Mouse (Mus musculus) liver, embryonic 15.5 days (tissue): ENCODE data around the gene Sh3pxd2b. TPM values are rescaled to one million over a fixed set of nuclear protein-coding genes. Genes with fewer than 3 reads are reported as not detected.

ENCODE experiments used
- ATAC-seq: fragments of 200-750 bp; cut with Nextera tagmentation; 2 replicates; pipeline ENCODE4 v1.8.0; 2017; ENCODE audit warnings: moderate number of reproducible peaks, mild to moderate bottlenecking, moderate library complexity; ENCODE audit not compliant: insufficient read depth
- H3K27ac ChIP-seq: fragments of 300-500 bp; sonication (generic); replicated peaks from 2 replicates; pipeline ENCODE4 v1.5.1; 2015; ENCODE audit warnings: mild to moderate bottlenecking, inconsistent platforms
- H3K27me3 ChIP-seq: fragments of 300-500 bp; sonication (generic); 2 replicates; pipeline ENCODE4 v1.6.1; 2015; ENCODE audit warnings: mild to moderate bottlenecking, inconsistent platforms
- H3K36me3 ChIP-seq: fragments of 300-500 bp; sonication (generic); replicated peaks from 2 replicates; pipeline ENCODE4 v1.6.1; 2015; ENCODE audit warnings: moderate library complexity, mild to moderate bottlenecking, inconsistent platforms
- H3K4me1 ChIP-seq: fragments of 300-500 bp; sonication (generic); replicated peaks from 2 replicates; pipeline ENCODE4 v1.6.1; 2015; ENCODE audit warnings: inconsistent platforms
- H3K4me2 ChIP-seq: fragments of 300-500 bp; sonication (generic); 2 replicates; pipeline ENCODE4 v1.6.1; 2015; ENCODE audit warnings: moderate library complexity, mild to moderate bottlenecking, inconsistent platforms
- H3K4me3 ChIP-seq: fragments of 300-500 bp; sonication (generic); replicated peaks from 2 replicates; pipeline ENCODE4 v1.5.1; 2015; ENCODE audit warnings: mild to moderate bottlenecking, inconsistent platforms
- H3K9ac ChIP-seq: fragments of 300-500 bp; sonication (generic); 2 replicates; pipeline ENCODE4 v1.6.1; 2015; ENCODE audit warnings: moderate library complexity, mild to moderate bottlenecking, inconsistent platforms
- H3K9me3 ChIP-seq: fragments of 300-500 bp; sonication (generic); replicated peaks from 2 replicates; pipeline ENCODE4 v1.6.1; 2016; ENCODE audit warnings: inconsistent platforms
- WGBS: fragments of 180-500 bp; shearing (Covaris S2); methylation state at CpG from one replicate; pipeline ENCODE4 v1.1.7; 2015; ENCODE audit warnings: mixed read lengths; ENCODE audit not compliant: insufficient replicate concordance; 5-methylcytosine and 5-hydroxymethylcytosine counted together
- polyA plus RNA-seq: library from polyadenylated mRNA; unstranded; fragments of >200 nt; fragmentation: Nextera tagmentation; extraction: Ambion mirVana; gene quantifications from 2 replicates; pipeline ENCODE4 v1.2.1, GENCODE M21; 2015

Gene Sh3pxd2b
- polyA plus RNA-seq, 1 experiment from 2014 or later = 1.1 TPM

DNA sequence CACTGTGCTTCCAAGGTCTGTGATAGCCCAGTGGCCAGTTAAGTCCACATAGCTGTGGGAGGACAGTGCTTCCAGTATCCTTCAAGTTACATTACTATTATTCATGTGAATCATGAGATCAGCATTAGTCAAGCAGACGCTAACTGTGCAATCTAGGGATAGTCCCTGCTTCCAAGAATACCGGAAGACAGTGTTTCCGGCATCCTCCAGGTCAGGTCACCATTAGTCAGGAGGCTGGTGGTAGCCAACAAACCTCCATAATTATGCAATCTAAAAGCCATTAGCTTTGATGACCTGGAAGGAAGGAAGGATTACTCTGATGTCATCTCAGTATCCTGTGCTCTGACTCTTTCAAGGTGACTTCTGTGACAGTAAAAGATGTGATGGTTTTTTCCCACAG lies 57.1 kb downstream of the Sh3pxd2b start:
- Histone ChIP-seq H3K27me3 (no peaks in the 10 kb centered on the region), H3K36me3 (no peaks in the 10 kb centered on the region), H3K9me3 (no peaks in the 10 kb centered on the region), H3K9ac (no peak overlapping the region), H3K4me1 (0 out of 2 replicates have a peak, but pooled peaks cover 6% of the 10 kb centered on the region), H3K4me3 (no peak overlapping the region), H3K27ac (no peak overlapping the region), H3K4me2 (no peak overlapping the region)
- no peak for ATAC-seq
- 76% methylated on average over 3 of the region's 3 CpGs for WGBS

DNA sequence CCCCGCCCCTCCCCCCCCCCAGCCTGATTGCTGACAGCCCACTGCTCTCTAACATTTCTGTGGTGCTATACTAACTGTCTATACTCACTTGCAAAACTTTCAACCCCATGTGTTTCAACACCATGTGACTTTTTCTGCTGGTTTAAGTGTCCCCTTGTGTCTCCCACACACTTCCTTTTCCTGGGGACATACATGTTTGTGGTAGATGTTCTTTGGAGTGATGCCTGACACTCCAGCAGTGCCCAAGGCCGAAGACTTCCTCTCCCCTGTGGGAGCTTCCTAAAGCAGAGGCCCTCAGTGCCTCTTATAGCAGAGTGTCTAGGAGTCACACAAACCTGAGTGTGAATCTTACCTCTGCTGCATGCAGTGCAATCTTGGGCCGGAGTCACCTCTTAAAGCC lies 60.2 kb downstream of the Sh3pxd2b start:
- no peak for ATAC-seq
- H3K27ac ChIP-seq = no peak overlapping the region
- no peak overlapping the region for H3K9ac ChIP-seq
- H3K4me1 ChIP-seq = 0 out of 2 replicates have a peak, but pooled peaks cover 6% of the 10 kb centered on the region
- no peaks in the 10 kb centered on the region for H3K36me3 ChIP-seq
- no peak overlapping the region for H3K4me2 ChIP-seq
- H3K9me3 ChIP-seq = no peaks in the 10 kb centered on the region
- no peaks in the 10 kb centered on the region for H3K27me3 ChIP-seq
- H3K4me3 ChIP-seq = no peak overlapping the region
- 44% methylated on average over 3 of the region's 3 CpGs for WGBS

DNA sequence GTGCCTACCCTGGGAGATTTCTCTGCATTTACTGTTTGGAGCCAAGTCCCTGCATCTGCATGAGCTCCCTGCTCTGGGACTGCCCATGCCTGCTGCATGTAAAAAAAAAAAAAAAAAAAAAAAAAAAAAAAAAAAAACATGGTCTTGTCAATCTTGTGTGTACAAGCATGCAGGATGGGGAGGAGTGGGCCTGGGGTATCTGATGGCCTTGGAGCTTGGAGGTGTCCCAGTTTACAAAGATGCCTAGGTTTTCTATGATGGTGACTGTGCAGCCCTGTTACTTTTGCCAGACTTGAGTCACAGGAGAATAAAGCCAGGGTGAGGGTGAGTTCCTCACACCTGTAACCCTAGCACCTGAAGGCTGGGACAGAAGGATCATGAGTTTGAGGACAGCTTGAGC lies 61.4 kb downstream of the Sh3pxd2b start:
- no peaks in the 10 kb centered on the region for H3K9me3 ChIP-seq
- H3K27me3 ChIP-seq = no peaks in the 10 kb centered on the region
- no peak overlapping the region for H3K9ac ChIP-seq
- no peak overlapping the region for H3K4me3 ChIP-seq
- H3K27ac ChIP-seq = no peak overlapping the region
- ATAC-seq = no peak
- no peak overlapping the region for H3K4me2 ChIP-seq
- 0 out of 2 replicates have a peak, but pooled peaks cover 6% of the 10 kb centered on the region for H3K4me1 ChIP-seq
- H3K36me3 ChIP-seq = no peaks in the 10 kb centered on the region

DNA sequence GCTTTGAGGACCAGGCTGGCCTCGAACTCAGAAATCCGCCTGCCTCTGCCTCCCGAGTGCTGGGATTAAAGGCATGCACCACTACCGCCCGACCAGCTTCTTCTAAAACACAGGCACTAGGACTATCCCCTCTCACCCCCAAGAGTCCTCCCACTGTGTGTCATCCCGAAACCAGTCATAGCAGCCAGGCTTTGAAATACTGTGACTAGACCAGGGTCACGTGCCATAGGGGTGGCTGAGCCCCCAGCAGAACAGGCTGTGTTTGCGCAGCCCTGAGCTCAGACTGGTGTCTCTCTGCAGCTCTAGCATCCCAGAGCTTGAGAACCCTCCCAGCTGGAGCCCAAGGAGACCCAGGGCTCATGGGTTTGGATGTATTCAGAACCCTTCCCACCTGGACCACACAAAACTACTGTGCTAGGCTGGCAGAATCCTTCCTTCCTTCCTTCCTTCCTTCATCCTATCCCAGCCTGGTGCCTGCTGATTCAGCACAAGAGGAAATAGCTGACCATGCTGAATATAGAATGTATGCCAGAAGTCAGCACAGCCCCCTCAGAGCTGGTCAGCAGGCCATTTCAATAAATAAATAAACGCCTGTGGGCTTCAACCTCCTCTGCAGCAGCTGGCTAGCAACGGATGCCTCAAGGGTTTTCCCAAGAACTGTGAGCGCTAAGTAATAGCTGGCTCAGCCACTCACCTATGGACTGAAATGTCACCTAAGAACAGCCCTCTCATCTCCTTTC lies 62.4 kb downstream of the Sh3pxd2b start:
- no peak overlapping the region for H3K27ac ChIP-seq
- 71% methylated on average over 11 of the region's 11 CpGs for WGBS
- no peak for ATAC-seq
- no peak overlapping the region for H3K4me3 ChIP-seq
- H3K4me1 ChIP-seq = 0 out of 2 replicates have a peak, but pooled peaks cover 6% of the 10 kb centered on the region
- H3K27me3 ChIP-seq = no peaks in the 10 kb centered on the region
- H3K9me3 ChIP-seq = no peaks in the 10 kb centered on the region
- H3K9ac ChIP-seq = no peak overlapping the region
- H3K4me2 ChIP-seq = no peak overlapping the region
- H3K36me3 ChIP-seq = no peaks in the 10 kb centered on the region

DNA sequence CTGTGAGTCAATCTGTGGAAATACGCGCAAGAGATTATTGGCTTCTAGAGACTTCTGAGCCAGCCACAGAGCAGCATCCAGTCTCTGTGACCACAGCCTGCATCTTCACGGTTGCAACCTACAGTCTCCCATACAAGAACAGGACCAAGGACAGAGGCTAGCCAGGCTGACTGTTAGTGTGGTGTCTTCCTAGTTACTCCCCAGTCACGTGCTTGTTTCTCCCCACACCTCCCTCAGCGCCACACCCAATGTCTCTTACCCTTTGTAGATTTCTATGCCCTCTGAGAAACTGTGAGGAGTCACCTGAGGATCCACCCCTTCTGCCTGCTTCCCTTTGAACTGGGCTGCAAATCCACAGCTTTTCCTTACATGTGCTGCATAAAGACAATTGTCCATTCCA lies 72.4 kb downstream of the Sh3pxd2b start:
- Histone ChIP-seq H3K9ac (no peak overlapping the region), H3K4me3 (no peak overlapping the region), H3K27me3 (no peaks in the 10 kb centered on the region), H3K4me1 (no peaks in the 10 kb centered on the region), H3K27ac (no peak overlapping the region), H3K36me3 (no peaks in the 10 kb centered on the region), H3K4me2 (no peak overlapping the region), H3K9me3 (no peaks in the 10 kb centered on the region)
- 60% methylated on average over 5 of the region's 5 CpGs for WGBS
- ATAC-seq = no peak

DNA sequence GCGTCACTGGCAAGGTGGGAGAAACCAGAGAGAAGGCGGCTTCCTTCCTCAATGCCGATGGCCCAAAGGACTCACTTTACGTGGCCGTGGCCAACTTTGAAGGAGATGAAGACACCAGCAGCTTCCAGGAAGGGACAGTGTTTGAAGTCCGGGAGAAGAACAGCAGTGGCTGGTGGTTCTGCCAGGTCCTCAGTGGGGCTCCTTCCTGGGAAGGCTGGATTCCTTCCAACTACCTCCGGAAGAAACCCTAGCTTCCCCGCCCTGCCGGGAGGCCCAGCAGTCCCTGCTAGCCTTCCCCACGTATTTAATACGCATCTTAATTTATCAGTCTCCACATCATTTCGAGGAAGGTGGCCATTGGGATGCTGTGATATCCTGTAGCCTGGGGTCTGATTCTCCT lies 75.7 kb downstream of the Sh3pxd2b start:
- Histone ChIP-seq H3K9me3 (no peaks in the 10 kb centered on the region), H3K27ac (no peak overlapping the region), H3K4me2 (no peak overlapping the region), H3K4me1 (no peaks in the 10 kb centered on the region), H3K27me3 (no peaks in the 10 kb centered on the region), H3K9ac (no peak overlapping the region), H3K36me3 (no peaks in the 10 kb centered on the region), H3K4me3 (no peak overlapping the region)
- 75% methylated on average over 12 of the region's 12 CpGs for WGBS
- no peak for ATAC-seq

GRCm38 (mm10) chr11:32424600-32424999 lies 77.0 kb downstream of the Sh3pxd2b start:
- Histone ChIP-seq H3K36me3 (no peaks in the 10 kb centered on the region), H3K4me2 (no peak overlapping the region), H3K4me1 (no peaks in the 10 kb centered on the region), H3K9me3 (no peaks in the 10 kb centered on the region), H3K27ac (no peak overlapping the region), H3K4me3 (no peak overlapping the region), H3K27me3 (no peaks in the 10 kb centered on the region), H3K9ac (no peak overlapping the region)
- WGBS = 68% methylated on average over 4 of the region's 4 CpGs
- ATAC-seq = no peak

DNA sequence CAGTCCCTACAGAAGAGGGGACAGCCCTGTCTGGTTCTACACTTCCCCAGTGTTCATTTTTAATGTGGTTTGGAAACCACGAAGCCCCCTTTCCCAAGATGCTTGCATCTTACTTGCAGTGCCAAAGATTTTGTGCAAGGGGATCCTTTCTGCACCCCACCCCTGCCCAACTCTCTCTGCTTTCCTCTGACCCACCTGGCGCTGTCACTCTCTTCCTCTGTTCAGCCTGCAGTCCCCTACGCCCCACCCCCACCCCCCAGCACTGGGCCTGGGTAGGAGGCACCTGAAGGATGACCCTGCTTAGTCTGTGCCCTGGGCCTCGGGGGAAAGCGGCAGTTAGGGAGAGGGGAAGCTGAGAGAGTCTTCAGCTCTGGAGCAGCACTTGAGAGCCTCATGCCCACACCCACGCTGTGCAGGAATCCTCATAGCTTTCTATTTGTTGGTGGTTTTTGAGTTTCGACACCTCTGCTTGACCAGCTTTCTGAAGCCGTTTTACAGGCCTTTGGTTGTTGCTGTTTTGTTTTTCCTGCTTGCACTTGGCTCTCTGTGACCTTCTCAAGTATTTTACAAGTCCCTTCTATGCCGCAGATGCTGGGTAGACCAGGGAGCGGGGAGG lies 77.5 kb downstream of the Sh3pxd2b start:
- H3K36me3 ChIP-seq = no peaks in the 10 kb centered on the region
- no peak for ATAC-seq
- no peak overlapping the region for H3K27ac ChIP-seq
- no peaks in the 10 kb centered on the region for H3K9me3 ChIP-seq
- no peaks in the 10 kb centered on the region for H3K4me1 ChIP-seq
- no peak overlapping the region for H3K4me3 ChIP-seq
- no peak overlapping the region for H3K9ac ChIP-seq
- H3K27me3 ChIP-seq = no peaks in the 10 kb centered on the region
- WGBS = 54% methylated on average over 10 of the region's 10 CpGs
- H3K4me2 ChIP-seq = no peak overlapping the region

- Histone ChIP-seq H3K4me2 (no peak overlapping the region), H3K27me3 (no peaks in the 10 kb centered on the region), H3K9ac (no peak overlapping the region), H3K27ac (no peak overlapping the region), H3K4me1 (no peaks in the 10 kb centered on the region), H3K9me3 (no peaks in the 10 kb centered on the region), H3K4me3 (no peak overlapping the region), H3K36me3 (no peaks in the 10 kb centered on the region)
- 58% methylated on average over 7 of the region's 7 CpGs for WGBS
- ATAC-seq = no peak
Measured at GRCm38 (mm10) chr11:32427537-32427936, 79.9 kb downstream of the Sh3pxd2b start.

DNA sequence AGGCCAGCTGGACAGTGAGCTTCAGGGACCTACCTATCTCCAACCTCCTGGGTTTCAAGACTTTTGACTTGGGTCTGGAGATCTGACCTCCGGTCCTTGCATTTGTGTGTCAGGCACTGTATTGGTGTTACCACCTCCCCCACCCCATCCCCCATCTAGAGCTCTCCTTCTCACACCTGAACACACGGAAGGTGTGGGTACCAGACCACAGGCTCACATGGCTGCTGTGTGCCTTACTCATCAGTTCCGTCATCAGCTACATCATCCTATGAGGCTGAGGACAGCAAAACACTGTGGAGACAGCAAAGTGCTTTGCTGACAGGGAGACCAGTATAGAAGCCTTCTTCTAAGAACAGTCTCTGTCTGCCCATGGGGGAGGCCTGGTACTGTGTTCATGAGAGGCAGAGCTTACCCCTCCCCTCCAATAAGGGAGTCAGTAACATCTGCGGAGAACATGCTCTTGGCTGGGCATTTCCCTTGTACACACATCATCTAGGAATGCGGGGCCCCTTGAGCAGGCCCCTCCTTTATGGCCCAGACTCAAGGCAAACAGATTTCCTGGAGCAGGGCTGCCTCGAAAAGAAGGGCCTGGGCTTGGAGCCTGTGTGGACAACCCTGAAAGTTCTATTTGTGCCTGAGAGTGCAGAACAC lies 87.9 kb downstream of the Sh3pxd2b start:
- H3K4me1 ChIP-seq = no peaks in the 10 kb centered on the region
- H3K4me3 ChIP-seq = no peak overlapping the region
- H3K4me2 ChIP-seq = no peak overlapping the region
- H3K9me3 ChIP-seq = no peaks in the 10 kb centered on the region
- no peaks in the 10 kb centered on the region for H3K36me3 ChIP-seq
- H3K9ac ChIP-seq = no peak overlapping the region
- 51% methylated on average over 6 of the region's 6 CpGs for WGBS
- ATAC-seq = no peak
- H3K27ac ChIP-seq = no peak overlapping the region
- H3K27me3 ChIP-seq = no peaks in the 10 kb centered on the region

GRCm38 (mm10) chr11:32442576-32442975 lies 95.0 kb downstream of the Sh3pxd2b start:
- ATAC-seq = no peak
- no peaks in the 10 kb centered on the region for H3K9me3 ChIP-seq
- 59% methylated on average over 3 of the region's 3 CpGs for WGBS
- H3K4me1 ChIP-seq = no peaks in the 10 kb centered on the region
- no peak overlapping the region for H3K4me3 ChIP-seq
- H3K27ac ChIP-seq = no peak overlapping the region
- H3K4me2 ChIP-seq = no peak overlapping the region
- H3K27me3 ChIP-seq = no peaks in the 10 kb centered on the region
- H3K36me3 ChIP-seq = no peaks in the 10 kb centered on the region
- no peak overlapping the region for H3K9ac ChIP-seq
